Mouse (Mus musculus): ENCODE results near the gene Tstd3.
"Not testable (repeated sequence)": the region's sequence is repeated elsewhere in the genome, so short reads cannot be mapped to it uniquely, and the experiment has no call there.

The Tstd3 gene

GRCm38 (mm10) chr4:21745723-21746122 is 21.3 kb downstream of the Tstd3 start:
- no peak for DNase-seq (ENCODE audit: low spot score in 2 of 2)

GRCm38 (mm10) chr4:21744142-21744541 is 22.9 kb downstream of the Tstd3 start:
- not testable (repeated sequence) for DNase-seq (ENCODE audit: low spot score in 2 of 2)

GRCm38 (mm10) chr4:21739169-21739568 is 27.8 kb downstream of the Tstd3 start:
- DNase-seq (ENCODE audit: low spot score in 2 of 2): no peak

GRCm38 (mm10) chr4:21727615-21728165 is 39.3 kb downstream of the Tstd3 start, which contains the start of gene Ccnc:
Ccnc (plus strand) TSS chr4:21727701.
- peak; percentile 81 to 87 for DNase-seq (ENCODE audit: low spot score in 2 of 2)

- peak in 1 of 2 experiments; percentile 9 for DNase-seq (ENCODE audit: low spot score in 2 of 2)
Observed at GRCm38 (mm10) chr4:21726912-21727614, 39.9 kb downstream of the Tstd3 start.

GRCm38 (mm10) chr4:21722752-21723334 is 44.2 kb downstream of the Tstd3 start:
- no peak for DNase-seq (ENCODE audit: low spot score in 2 of 2)

GRCm38 (mm10) chr4:21712147-21712546 is 54.9 kb downstream of the Tstd3 start:
- DNase-seq (ENCODE audit: low spot score in 2 of 2): no peak

All from frontal cortex, postnatal 25 days (tissue).